ENCODE assay signal across 29 mouse cellular contexts in genomic region chr4:121540040-121540439, GRCm38 (mm10).
"Had no signal": no experiment of that assay in that cellular context is flagged by ENCODE, and none has a peak within 500 bp of the region (broad histone marks: within the 10 kb centered on the region; RNA-seq: fewer than 3 reads in every experiment).

No protein-coding gene starts in this region.

- H3K9me3 ChIP-seq: liver, embryonic 13.5 days; lung, embryonic 15.5 days; megakaryocyte, embryonic 14.5 days had no signal

- H3K27ac ChIP-seq: limb, embryonic 10.5 days; limb, embryonic 12.5 days; limb, embryonic 13.5 days; limb, embryonic 15.5 days; liver, embryonic 12.5 days; liver, embryonic 13.5 days; liver, embryonic 14.5 days; liver, embryonic 15.5 days; lung, embryonic 15.5 days; macrophage; midbrain, embryonic 10.5 days; midbrain, embryonic 12.5 days; midbrain, embryonic 13.5 days; midbrain, embryonic 15.5 days had no signal

- H3K4me3 ChIP-seq: limb, embryonic 10.5 days; limb, embryonic 12.5 days; limb, embryonic 13.5 days; limb, embryonic 15.5 days; liver, embryonic 12.5 days; liver, embryonic 13.5 days; liver, embryonic 15.5 days; lung, embryonic 15.5 days; megakaryocyte, embryonic 14.5 days; midbrain, embryonic 10.5 days; midbrain, embryonic 12.5 days; midbrain, embryonic 13.5 days; midbrain, embryonic 15.5 days; myocyte had no signal

- H3K27me3 ChIP-seq: limb, embryonic 12.5 days; limb, embryonic 13.5 days; limb, embryonic 15.5 days; liver, embryonic 12.5 days; liver, embryonic 13.5 days; liver, embryonic 15.5 days; lung, embryonic 15.5 days; megakaryocyte, embryonic 14.5 days; midbrain, embryonic 12.5 days; midbrain, embryonic 13.5 days; midbrain, embryonic 15.5 days had no signal

- H3K4me1 ChIP-seq: limb, embryonic 10.5 days; limb, embryonic 12.5 days; limb, embryonic 13.5 days; limb, embryonic 15.5 days; liver, embryonic 12.5 days; liver, embryonic 13.5 days; liver, embryonic 15.5 days; lung, embryonic 15.5 days; megakaryocyte, embryonic 14.5 days; midbrain, embryonic 10.5 days; midbrain, embryonic 12.5 days; midbrain, embryonic 13.5 days; midbrain, embryonic 15.5 days had no signal

- DNase-seq: left cerebral cortex, postnatal 4 days; liver; liver, embryonic 13.5 days; liver, postnatal 0 days; lung, adult 18-20 months; lung, adult 2 months; lung, embryonic 14.5 days; lung, postnatal 10 days; lung, postnatal 14 days; lung, postnatal 36 days; lung, postnatal 4 days; midbrain, embryonic 14.5 days had no signal

- H3K4me2 ChIP-seq: limb, embryonic 12.5 days; limb, embryonic 13.5 days; limb, embryonic 15.5 days; liver, embryonic 11.5 days; liver, embryonic 12.5 days; liver, embryonic 13.5 days; liver, embryonic 15.5 days; lung, embryonic 14.5 days; lung, embryonic 15.5 days; midbrain, embryonic 11.5 days; midbrain, embryonic 12.5 days; midbrain, embryonic 13.5 days; midbrain, embryonic 15.5 days had no signal

- H3K36me3 ChIP-seq: limb, embryonic 10.5 days; limb, embryonic 12.5 days; limb, embryonic 13.5 days; limb, embryonic 15.5 days; liver, embryonic 12.5 days; liver, embryonic 13.5 days; liver, embryonic 15.5 days; lung, embryonic 15.5 days; midbrain, embryonic 10.5 days; midbrain, embryonic 12.5 days; midbrain, embryonic 13.5 days; midbrain, embryonic 15.5 days had no signal

- H3K9ac ChIP-seq: limb, embryonic 12.5 days; limb, embryonic 13.5 days; limb, embryonic 15.5 days; liver, embryonic 12.5 days; liver, embryonic 13.5 days; liver, embryonic 14.5 days; liver, embryonic 15.5 days; liver, postnatal 0 days; lung, embryonic 14.5 days; lung, embryonic 15.5 days; midbrain, embryonic 12.5 days; midbrain, embryonic 13.5 days; midbrain, embryonic 15.5 days had no signal
